ENCODE assay signal across 8 mouse cellular contexts in the genomic region with DNA sequence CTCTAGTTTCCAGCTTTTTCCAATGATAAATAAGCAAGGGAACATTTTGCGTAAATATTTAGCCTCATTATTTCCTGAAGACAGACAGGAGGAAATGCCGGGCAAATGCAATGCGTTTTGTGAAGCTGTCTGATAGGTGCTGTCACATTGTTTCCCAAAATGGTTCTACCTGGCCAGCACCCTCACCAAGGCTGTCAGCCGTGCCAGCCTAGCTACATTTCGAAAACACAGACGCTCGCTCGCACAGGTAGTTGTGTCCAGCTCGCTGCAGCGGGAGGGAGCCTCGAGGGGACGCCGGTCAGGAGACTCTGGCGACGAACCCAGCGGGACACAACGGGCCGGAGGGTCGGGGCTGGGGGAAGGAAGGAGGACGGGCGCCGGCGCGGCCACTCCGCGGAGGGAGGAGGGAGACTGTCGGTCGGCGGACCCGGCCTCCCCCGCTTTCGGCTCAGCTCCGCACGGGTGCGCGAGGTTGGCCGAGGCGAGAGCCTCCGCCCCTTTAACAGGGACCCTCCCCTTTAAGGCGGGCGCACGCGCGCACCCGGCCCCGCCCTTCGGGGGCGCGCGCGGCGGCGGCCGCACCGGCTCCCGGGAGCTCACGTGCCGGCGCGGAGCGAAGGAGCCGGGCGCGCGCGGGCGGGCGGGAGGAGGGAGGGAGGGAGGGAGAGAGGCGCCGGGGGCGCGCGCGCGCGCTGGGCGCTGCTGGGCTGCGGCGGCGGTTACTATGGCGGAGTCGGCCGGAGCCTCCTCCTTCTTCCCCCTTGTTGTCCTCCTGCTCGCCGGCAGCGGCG. TPM values are rescaled to one million over a fixed set of nuclear protein-coding genes. Genes with fewer than 3 reads are reported as not detected.
DNase-seq lines count a peak whose midpoint lies in the region; ATAC-seq and TF ChIP-seq lines count a peak whose summit lies in the region.

A gene (plus strand): TSS at position 647 of the 791 bp plus-strand sequence.

- peak within 1 kb of the TSS; percentile 92 for H3K4me2 ChIP-seq in lung, embryonic 15.5 days

- no peaks in the 10 kb centered on the region for H3K9me3 ChIP-seq in hindbrain, embryonic 10.5 days
- H3K9me3 ChIP-seq in lung, embryonic 15.5 days, result no peaks in the 10 kb centered on the region

- peaks cover 9% of the 10 kb centered on the region; the same call in 1 of the 2 replicates for H3K4me1 ChIP-seq in cerebellum, adult 2 months (ENCODE audit: control insufficient read depth, insufficient read depth, low read length)
- peaks cover 48% of the 10 kb centered on the region for H3K4me1 ChIP-seq in hindbrain, embryonic 10.5 days (replicated peaks)
- H3K4me1 ChIP-seq in lung, embryonic 15.5 days, result peaks cover 44% of the 10 kb centered on the region
- peaks cover 14% of the 10 kb centered on the region for H3K4me1 ChIP-seq in olfactory bulb, adult 2 months (ENCODE audit: control insufficient read depth, insufficient read depth, low read length)

- WGBS in cerebellum, adult 2 months, result under 1% methylated on average over 56 of the region's 87 CpGs
- 2% methylated on average over 39 of the region's 87 CpGs for WGBS in hindbrain, embryonic 10.5 days
- under 1% methylated on average over 24 of the region's 87 CpGs for WGBS in lung, embryonic 15.5 days
- WGBS in olfactory bulb, adult 2 months, result under 1% methylated on average over 43 of the region's 87 CpGs

- ATAC-seq in lung, embryonic 15.5 days (ENCODE audit: borderline replicate concordance, extremely low read depth, low FRiP score, low TSS enrichment), result peak; percentile 94

- peak within 1 kb of the TSS; percentile 92 for H3K9ac ChIP-seq in lung, embryonic 15.5 days

- H3K4me3 ChIP-seq in cerebellum, adult 2 months (replicated peaks; ENCODE audit: insufficient read depth, low read depth, low read length), result peak within 1 kb of the TSS; percentile 99
- H3K4me3 ChIP-seq in hindbrain, embryonic 10.5 days, result peak within 1 kb of the TSS; percentile 93
- H3K4me3 ChIP-seq in lung, embryonic 15.5 days, result peak within 1 kb of the TSS; percentile 88
- H3K4me3 ChIP-seq in olfactory bulb, adult 2 months (ENCODE audit: insufficient read depth, low read depth, low read length), result peak within 1 kb of the TSS; percentile 96

- TF ChIP-seq CTCF in cerebellum, adult 2 months (IDR thresholded peaks at IDR 0.05; ENCODE audit: borderline replicate concordance, insufficient read depth, low read depth, low read length), result no peak
- no peak for TF ChIP-seq CTCF in olfactory bulb, adult 2 months (IDR thresholded peaks at IDR 0.05; ENCODE audit: insufficient read depth, low read depth, low read length)

- H3K36me3 ChIP-seq in hindbrain, embryonic 10.5 days, result no peaks in the 10 kb centered on the region
- H3K36me3 ChIP-seq in lung, embryonic 15.5 days, result no peaks in the 10 kb centered on the region

- H3K27me3 ChIP-seq in cerebellum, adult 2 months (ENCODE audit: control insufficient read depth, insufficient read depth, low read length), result no peaks in the 10 kb centered on the region
- peaks cover 16% of the 10 kb centered on the region for H3K27me3 ChIP-seq in hindbrain, embryonic 10.5 days (ENCODE audit: insufficient read depth, poor library complexity, severe bottlenecking)
- H3K27me3 ChIP-seq in lung, embryonic 15.5 days, result no peaks in the 10 kb centered on the region

- DNase-seq in MN1 (ENCODE audit: low spot score), result peak; percentile 97
- peak; percentile 92 for DNase-seq in cerebellum, adult 2 months
- peak; percentile 64 to 83 for DNase-seq in frontal cortex, adult 2 months (ENCODE audit: extremely low spot score in 1 of 2, low spot score in 1 of 2)
- peak; percentile 90 for DNase-seq in hindbrain, embryonic 10.5 days (ENCODE audit: low spot score)
- DNase-seq in layer of hippocampus, adult 9-10 months (ENCODE audit: low spot score), result peak; percentile 41
- DNase-seq in thymus, adult 18-20 months, result peak; percentile 83 to 85

- peak; percentile 77 for TF ChIP-seq POLR2A in cerebellum, adult 2 months (IDR thresholded peaks at IDR 0.05; ENCODE audit: borderline replicate concordance, insufficient read depth, low read length)
- peak; percentile 68; the same call in 1 of the 2 replicates for TF ChIP-seq POLR2A in olfactory bulb, adult 2 months (IDR thresholded peaks at IDR 0.05; ENCODE audit: insufficient read depth, low read depth, low read length)

- peak within 1 kb of the TSS; percentile 97 for H3K27ac ChIP-seq in cerebellum, adult 2 months (ENCODE audit: insufficient read depth, low read length)
- H3K27ac ChIP-seq in hindbrain, embryonic 10.5 days, result peak within 1 kb of the TSS; percentile 98
- peak within 1 kb of the TSS; percentile 91 for H3K27ac ChIP-seq in lung, embryonic 15.5 days
- H3K27ac ChIP-seq in olfactory bulb, adult 2 months (ENCODE audit: insufficient read depth, low read depth, low read length), result peak within 1 kb of the TSS; percentile 78

RNA-seq across cellular contexts. Expression of the gene that starts here (rescaled TPM):
- 54.5 and 55.2 TPM in 2 replicates for polyA plus RNA-seq in cerebellum, adult 2 months (2012; rRNA removed)
- polyA plus RNA-seq in frontal cortex, adult 2 months (2012; rRNA removed), result 68.4 and 68.6 TPM in 2 replicates
- 6.3 and 10.9 TPM in 2 replicates for polyA plus RNA-seq in hindbrain, embryonic 10.5 days (2016; fragmentation: Nextera tagmentation; extraction: Ambion mirVana)
- polyA plus RNA-seq in lung, embryonic 15.5 days (2015; fragmentation: Nextera tagmentation; extraction: Ambion mirVana), result 5.9 and 6.0 TPM in 2 replicates
- not detected in 2 replicates for polyA plus RNA-seq in olfactory bulb, adult 2 months (2012; ENCODE audit: insufficient read depth, insufficient read length, low replicate concordance, missing spikeins)

Comparison
In these comparisons a context has a peak if more than half of its experiments do, and no peak if none do; other contexts are left out.
1. Peak in every context shown above with its lines: DNase-seq, ATAC-seq, H3K4me3 ChIP-seq and H3K27ac ChIP-seq.
2. DNase-seq: peak in every context shown above with its lines; median percentile 97 in MN1; 92 in cerebellum, adult 2 months; 90 in hindbrain, embryonic 10.5 days; 84 in thymus, adult 18-20 months; 74 in frontal cortex, adult 2 months; 41 in layer of hippocampus, adult 9-10 months.